Mouse (Mus musculus): Measurements from ENCODE around the gene Lpgat1.
A peak's percentile ranks its signal among the peaks of the same experiment; 100 is the strongest.

Gene Lpgat1

GRCm38 (mm10) chr1:191808688-191809223, 91.1 kb downstream of the Lpgat1 start:
- DNase-seq = no peak

GRCm38 (mm10) chr1:191811774-191812173, 94.1 kb downstream of the Lpgat1 start:
- no peak for DNase-seq

DNA sequence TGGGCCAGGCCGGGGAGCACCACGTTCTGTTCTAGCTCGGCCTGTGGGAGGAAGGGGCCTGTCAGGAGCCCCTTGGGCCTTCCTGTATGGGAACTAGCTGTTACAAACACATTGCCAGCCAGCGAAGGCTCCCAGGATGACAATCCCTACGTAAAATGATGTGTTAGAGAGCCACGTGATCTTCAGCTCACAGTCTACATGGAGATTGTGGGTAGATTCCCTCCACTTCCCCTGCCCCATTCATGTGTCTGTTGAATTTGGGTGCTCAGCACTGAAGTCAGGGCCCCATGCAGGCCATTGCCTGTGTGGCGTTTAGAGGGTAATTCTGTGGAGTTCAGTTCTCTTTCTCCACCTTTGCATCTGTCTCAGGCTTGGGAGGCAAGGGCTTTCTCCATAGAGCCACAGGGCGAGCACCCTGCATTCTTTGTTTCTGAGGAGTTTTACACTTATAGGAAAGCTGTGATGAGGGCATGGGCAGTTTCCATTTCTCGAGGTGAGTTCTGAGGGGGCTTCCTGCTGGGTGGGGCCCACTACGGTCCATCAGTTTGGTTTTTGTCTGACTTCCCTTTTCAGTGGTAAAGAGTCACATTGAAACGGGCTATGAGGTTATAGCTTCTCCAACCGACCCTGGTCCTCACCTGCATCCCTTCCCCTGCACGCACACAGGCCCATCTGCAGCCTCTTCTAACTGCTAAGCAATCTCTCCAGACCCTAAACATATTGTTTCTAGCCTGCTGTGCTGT, 95.5 kb downstream of the Lpgat1 start:
- DNase-seq = peak; percentile 79 to 83

GRCm38 (mm10) chr1:191814240-191814639, 96.6 kb downstream of the Lpgat1 start:
- peak; percentile 74 to 78 for DNase-seq

DNA sequence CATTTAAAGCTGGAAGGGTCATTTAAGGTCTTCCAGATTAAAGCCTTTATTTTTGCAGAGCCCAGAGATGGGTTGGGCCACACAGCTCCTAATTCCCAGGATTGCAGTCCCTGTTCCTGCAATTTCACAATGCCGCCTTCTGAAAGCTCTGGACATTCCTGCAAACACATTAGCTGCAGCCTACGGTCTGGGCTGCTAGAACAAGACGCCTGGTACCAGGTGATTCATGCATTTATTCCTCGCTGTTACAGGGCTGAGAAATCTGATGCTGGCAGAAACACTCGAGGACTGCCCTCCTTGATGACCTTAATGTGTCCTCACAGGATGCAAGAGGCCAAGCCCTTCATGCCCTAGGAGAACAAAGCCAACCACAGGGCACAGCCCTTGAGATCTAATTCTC, 97.3 kb downstream of the Lpgat1 start:
- no peak for DNase-seq

DNA sequence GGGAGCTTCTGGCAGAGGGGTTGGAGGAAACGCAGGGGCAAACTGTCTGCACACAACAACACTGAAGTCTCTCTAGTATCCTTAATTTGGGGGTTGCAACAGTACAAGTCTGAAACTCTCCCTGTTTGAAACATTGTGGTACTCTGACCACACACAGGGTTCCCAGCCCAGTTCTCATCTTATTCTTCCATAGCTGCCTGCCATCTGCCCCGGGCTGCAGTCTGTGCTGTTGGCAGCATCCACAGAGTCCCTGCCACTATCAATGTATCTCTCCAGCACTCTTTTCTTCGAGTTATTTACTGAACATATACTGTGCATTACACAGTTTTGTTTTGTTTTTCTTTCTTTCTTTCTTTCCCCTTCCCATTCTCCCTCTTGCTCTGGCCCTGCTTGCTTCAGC, 99.0 kb downstream of the Lpgat1 start:
- DNase-seq = no peak

DNA sequence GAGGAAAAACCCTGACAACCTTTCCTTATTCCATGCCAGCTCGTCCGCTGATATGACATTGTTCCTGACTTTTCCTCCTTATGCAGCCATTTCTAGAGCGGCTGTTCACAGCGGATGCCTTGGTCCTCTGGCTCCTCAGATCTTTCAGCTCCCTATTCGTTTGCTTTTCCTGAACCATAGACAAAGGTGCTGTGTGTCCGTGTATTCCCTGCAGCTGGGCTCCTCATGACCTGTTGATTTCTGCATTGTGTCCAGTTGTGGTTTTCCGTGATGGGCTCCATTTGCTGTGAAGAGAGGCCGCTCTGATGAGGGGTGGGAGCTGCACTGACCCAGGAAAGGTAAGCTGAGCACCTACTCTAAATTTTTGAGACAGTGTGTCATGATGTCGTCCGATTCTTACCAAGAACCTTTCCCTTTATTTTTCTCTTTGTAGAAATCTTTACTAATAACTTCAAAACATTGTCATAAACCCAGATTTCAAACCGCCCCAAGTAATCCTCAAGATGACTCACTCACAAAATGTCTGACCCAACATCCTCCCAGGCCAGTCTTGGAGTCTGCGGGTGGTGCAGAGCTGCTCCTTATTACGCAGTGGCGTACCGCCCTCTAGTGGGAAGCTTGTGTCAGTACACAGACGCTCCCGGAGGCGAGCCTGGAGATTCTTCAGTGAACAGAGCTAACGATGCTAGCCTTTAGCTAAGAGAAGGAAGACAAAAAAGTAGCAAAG, 99.9 kb downstream of the Lpgat1 start:
- DNase-seq = peak; percentile 92

DNA sequence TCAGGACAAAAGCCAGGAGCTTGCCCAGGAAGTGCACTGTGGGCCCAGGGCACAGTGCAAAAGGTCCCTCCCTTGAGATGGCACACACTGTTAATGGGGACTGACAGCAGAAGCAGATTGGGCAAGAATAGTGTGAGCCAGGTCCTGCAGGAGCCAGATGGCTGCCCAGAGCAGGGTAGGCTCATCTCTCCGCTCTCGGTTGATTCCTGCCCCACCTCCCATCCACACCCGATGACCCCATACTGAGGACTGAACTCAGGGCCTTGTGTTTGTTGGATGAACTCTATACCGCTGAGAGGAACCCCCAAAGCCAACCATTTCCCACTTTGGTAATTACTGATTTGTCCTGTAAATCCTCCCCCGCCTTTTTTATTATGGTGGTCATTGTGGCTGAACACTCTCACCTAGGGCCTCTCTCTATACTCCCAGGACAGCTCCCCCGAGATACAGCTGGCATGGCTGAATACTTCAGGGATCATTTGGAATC, 100.6 kb downstream of the Lpgat1 start:
- no peak for DNase-seq

GRCm38 (mm10) chr1:191819026-191819425, 101.4 kb downstream of the Lpgat1 start:
- DNase-seq = no peak

- DNase-seq = no peak
Observed at GRCm38 (mm10) chr1:191820951-191821325, 103.3 kb downstream of the Lpgat1 start.

DNA sequence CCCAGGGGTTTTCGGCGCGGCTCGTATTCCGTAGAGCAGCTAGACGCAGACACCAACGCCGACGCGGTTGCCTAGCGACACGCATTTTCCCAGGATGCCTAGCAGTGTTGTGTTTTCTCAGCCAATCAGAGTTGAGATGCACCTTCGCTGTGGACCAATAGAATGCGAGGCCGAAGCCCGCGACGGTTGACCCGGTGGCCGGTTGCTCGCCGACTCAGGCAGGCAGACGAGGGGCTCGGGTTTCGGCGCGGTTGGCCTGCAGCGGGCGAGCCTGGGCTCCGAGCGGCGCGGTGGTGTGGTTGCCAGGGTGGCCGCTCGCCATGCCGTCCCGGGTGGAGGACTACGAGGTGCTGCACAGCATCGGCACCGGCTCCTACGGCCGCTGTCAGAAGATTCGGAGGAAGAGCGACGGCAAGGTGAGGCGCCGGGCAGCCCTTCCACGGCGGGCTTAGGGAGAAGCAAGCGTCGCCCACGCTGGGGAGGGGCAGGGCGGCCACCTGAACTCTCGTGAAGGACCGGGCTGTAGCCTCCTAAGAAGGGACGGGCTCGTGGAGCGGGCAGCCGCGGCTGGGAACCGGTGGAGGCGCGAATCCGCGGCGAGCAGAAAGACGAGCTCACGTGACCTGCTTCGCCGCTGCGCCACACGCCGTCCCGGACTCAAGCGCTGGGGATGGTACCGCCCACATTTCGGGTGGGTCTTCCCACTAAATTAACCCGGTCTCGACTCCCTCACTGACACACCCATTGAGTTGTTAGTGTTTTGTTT, 103.9 kb downstream of the Lpgat1 start, which contains the start of gene Nek2:
Gene Nek2 (plus strand): TSS at position 119 of the 766 bp plus-strand sequence.
- DNase-seq = peak; percentile 92 to 93

DNA sequence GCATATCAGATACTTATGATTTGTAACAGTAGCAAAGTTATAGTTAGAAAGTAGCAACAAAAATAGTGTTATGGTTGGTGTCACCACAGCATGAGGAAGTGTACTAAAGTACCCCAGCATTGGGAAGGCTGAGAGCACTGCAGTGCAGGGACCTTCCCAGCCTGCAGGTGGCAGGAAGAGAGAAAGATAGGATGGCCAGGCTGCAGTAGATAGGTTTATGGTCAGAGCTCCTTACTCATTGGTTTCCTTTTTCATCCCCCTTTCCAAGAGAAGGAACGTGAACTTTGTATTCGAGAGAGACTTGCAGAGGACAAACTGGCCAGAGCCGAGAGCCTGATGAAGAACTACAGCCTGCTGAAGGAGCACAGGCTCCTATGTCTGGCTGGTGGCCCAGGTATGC, 111.5 kb downstream of the Lpgat1 start:
- no peak for DNase-seq

DNA sequence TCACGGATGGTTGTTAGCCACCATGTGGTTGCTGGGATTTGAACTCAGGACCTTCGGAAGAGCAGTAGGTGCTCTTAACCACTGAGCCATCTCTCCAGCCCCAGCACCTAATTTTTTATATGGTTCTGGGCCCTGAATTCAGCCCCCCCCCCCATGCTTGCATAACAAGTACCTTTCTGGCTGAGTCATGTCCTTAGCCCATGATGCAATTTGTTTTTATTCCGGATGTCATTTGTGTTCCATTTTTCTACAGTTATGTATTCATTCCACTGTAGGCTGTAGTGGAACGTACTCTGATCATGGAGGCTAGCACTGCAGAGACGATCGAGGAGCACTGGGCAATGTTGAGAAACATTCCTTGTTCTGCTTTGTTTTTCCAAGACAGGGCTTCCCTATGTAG, 115.8 kb downstream of the Lpgat1 start:
- DNase-seq = no peak
